Mouse (Mus musculus) brown adipose tissue, adult 24 weeks (tissue): ENCODE measurements around the gene Plekhg6. TPM values are rescaled to one million over a fixed set of nuclear protein-coding genes. Genes with fewer than 3 reads are reported as not detected.

ENCODE experiments used
- H3K27ac ChIP-seq: fragments of 200-500 bp; replicated peaks from 2 replicates; pipeline ENCODE4 v1.5.1; 2012; ENCODE audit warnings: low read depth, mild to moderate bottlenecking, low read length
- H3K4me1 ChIP-seq: fragments of 200-500 bp; 2 replicates; pipeline ENCODE4 v1.6.1; 2012; ENCODE audit warnings: low read length, mixed read lengths; ENCODE audit not compliant: control insufficient read depth, insufficient read depth, insufficient read length
- H3K4me3 ChIP-seq: fragments of 200-500 bp; 2 replicates; pipeline ENCODE4 v1.5.1; 2012; ENCODE audit warnings: low read depth, mild to moderate bottlenecking, low read length, moderate library complexity; ENCODE audit not compliant: insufficient read depth
- polyA plus RNA-seq: library from polyadenylated mRNA; stranded (reverse); fragments of >200 nt; gene quantifications from 2 replicates; pipeline ENCODE4 v1.2.4, GENCODE M21; 2012; ENCODE audit not compliant: missing spikeins, insufficient read depth, insufficient read length

The Plekhg6 gene
- polyA plus RNA-seq, 1 experiment = not detected

DNA sequence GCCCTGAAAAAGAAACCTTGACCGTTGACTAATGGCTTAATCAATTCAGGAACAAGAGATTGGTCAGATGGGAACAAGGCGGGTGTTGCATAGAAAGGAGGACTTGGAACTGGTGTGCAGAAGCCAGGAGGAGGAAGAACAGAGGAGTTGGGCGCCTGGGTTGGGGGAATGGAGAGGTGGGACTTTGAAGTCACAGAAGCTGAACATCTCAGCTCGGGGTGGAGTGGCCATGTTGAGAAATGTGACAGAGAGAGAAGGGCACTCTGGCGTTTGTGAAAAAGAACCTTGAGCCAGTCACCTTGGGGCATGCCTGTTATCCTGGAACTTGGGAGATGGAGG lies 28.6 kb downstream of the Plekhg6 start:
- H3K4me3 ChIP-seq = peak overlapping the region; percentile 78
- H3K27ac ChIP-seq = peak overlapping the region; percentile 87
- H3K4me1 ChIP-seq = peaks cover 56% of the 10 kb centered on the region

DNA sequence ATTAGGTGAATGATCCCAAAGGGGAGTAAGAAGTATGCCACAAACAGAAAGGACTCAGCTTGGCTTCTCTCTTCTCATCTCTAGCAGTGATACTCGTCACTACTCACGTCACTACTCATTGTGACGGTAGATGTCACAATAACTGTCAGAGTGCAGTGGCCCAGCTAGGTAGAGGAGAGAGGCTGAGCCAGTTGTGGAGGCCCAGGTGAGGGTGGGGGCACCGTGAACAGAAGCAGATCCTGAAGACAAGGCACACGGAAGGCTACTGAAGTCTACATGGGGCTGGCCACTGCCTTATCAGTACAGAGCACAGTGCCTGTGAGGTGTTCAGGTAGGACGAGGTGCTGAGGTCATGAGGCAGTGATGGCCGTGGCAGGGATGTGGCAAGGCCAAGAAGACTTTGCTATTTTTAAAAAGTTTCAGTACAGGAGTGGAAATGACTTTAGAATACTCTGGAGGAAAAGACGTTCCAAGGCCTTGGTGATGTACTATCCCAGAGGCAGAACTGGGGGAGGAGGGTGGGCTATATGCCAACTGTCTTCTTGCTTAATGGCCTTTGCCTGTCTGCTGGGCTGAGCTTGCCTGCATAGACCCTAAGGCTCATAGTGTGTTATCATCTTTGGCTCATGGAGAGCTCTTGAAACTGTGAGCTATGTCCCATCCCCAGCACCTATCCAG lies 29.1 kb downstream of the Plekhg6 start:
- H3K4me1 ChIP-seq = peaks cover 55% of the 10 kb centered on the region
- H3K4me3 ChIP-seq = peak overlapping the region; percentile 78
- H3K27ac ChIP-seq = peak overlapping the region; percentile 87

DNA sequence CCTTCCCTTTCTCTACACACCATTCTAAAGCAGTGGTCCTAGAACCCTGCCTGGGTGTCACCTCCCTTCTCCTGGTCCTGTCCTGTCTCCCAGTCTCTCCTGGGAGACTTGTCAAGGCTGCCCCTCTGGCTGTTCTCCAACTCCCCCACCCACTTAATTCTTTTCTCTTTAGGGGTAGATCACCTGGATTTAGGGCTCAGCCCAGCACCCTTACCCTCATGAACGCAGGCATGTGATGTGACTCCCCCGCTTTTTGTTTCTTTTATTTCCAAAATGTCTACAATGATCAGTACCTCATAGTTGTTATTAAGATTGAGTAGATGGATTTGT lies 29.6 kb downstream of the Plekhg6 start:
- Histone ChIP-seq H3K27ac (peak overlapping the region; percentile 87), H3K4me1 (peaks cover 51% of the 10 kb centered on the region), H3K4me3 (peak overlapping the region; percentile 78)

DNA sequence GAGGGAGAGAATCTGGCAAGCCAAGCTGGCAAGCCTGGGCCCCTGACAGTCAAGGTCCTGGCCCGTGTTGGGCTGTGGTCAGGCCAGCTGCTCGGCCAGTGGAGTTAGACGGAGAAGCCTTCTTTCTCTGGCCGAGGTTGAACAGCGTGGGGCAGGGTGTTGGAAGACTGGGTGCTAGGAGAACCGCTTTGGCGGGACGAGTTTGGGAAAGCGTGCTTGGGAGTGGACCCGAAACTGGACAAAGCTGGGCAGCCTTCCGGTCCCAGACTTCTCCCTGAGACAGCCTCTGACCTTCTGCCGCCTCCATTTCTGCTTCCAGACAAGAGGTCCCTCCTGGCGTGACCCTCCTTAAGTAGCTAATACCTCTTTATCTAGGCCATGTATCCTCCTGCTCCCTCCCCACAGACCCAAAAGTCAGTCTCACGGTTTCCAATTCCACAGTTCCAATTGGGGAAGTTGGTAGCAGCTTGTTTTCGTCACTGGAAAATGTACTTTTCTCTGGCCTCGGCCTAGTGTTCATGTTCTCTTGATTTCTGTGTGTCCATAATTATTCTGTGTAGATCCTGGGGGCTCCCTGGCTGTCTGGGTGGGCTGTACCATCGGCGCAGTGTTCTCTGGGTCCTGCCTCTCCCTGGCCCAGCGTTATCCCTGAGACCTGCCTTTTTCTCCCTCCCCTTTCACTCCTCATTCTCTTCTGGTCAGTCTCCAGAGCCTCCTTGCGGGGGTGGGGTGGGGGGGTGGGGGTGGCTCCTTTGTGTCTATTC lies 30.2 kb downstream of the Plekhg6 start:
- Histone ChIP-seq H3K4me1 (peaks cover 49% of the 10 kb centered on the region), H3K4me3 (peak overlapping the region; percentile 78), H3K27ac (peak overlapping the region; percentile 97)

DNA sequence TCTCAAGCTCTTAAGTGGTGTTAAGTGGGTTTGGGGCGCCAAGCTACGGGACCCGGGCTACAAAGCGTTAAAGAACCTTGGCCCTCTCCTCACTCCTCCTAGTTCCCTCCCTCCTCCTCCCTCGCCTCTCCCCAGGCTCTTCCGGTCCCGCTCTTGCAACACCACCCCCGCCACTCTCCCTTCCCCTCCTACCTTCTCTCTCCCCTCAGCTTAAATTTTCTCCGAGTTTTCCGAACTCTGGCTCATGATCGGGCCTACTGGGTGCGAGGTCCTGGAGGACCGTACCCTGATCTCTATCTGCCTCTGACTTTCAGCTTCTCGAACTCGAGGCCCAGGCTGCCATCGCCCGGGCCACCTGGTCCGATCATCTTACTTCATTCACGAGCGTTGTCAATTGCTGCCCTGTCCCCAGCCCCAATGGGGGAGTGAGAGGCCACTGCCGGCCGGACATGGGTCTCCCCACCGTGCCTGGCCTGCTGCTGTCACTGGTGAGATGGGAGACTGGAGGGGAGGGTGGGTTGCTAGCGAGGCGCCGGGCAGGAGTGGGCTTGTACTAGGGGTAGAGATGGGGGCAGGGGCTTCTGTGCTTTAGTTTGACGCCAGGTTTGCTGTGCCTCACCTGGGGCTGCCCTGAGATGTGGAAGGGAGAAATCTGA lies 30.9 kb downstream of the Plekhg6 start:
- peak overlapping the region; percentile 97 for H3K27ac ChIP-seq
- H3K4me1 ChIP-seq = peaks cover 44% of the 10 kb centered on the region
- H3K4me3 ChIP-seq = peak overlapping the region; percentile 78

DNA sequence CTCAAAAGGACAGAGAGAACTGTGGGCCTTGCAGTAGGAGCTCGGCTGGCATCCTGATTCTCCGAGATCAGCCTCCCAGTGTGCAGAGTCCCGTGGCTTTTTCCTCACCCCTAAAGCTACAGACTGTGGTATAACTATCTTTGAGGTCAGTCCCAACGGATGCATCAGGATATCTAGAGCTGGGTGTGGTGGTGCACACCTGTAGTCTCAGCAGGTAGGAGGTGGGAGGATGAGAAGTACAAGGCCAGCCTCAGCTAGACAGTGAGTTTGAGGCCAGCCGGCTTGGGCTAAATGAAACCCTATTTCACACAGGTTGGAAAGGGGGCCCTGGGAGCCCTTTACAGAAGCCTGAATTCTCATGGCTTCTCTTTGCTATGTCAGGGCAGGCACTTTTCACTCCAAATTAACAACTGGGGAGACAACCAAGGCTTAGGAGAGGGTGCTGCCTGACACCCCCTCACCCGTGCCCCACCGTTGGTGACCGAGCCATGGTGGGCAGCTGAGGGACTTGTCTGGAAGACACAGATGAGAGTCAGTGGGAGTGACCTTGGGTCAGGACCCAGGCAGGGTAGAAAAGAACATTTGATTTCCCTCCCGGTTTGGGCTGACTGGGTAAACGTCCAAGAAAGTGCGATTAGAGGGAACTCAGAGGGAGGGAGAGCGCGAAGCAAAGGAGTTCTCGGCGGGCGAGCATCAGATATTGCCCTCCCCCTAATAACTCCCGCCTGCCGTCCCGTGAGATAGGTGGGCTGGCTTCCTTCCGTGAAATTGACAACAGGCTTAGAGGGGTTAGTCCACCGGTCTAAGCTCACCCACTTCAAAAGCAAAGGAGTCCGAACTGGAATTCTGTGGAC lies 31.6 kb downstream of the Plekhg6 start, which contains the start of gene Tnfrsf1a:
Tnfrsf1a (plus strand) TSS at position 642 of the 854 bp plus-strand sequence.
- H3K4me1 ChIP-seq = peaks cover 44% of the 10 kb centered on the region
- peak within 1 kb of the TSS; percentile 97 for H3K27ac ChIP-seq
- H3K4me3 ChIP-seq = peak within 1 kb of the TSS; percentile 78

DNA sequence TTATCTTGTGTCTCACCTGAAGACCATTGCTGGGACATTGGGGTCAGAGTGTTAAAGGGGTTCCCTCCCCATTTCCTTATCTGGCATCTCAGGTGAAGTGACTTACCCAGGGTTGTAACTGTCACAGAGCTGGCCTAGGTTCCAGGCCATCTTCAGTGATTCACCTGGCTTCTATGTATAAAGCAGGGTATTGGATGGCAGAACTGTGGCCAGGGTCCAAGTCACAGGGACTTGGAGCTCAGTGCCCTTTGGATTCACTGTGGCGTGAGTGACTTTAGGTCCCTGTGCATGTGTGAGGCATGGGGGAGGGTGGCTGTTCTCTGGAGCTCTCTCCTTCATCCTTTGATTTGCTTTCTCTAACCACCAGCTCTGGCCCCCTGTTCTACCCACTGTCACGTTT lies 34.6 kb downstream of the Plekhg6 start:
- Histone ChIP-seq H3K4me1 (peaks cover 32% of the 10 kb centered on the region), H3K27ac (no peak overlapping the region), H3K4me3 (no peak overlapping the region)

DNA sequence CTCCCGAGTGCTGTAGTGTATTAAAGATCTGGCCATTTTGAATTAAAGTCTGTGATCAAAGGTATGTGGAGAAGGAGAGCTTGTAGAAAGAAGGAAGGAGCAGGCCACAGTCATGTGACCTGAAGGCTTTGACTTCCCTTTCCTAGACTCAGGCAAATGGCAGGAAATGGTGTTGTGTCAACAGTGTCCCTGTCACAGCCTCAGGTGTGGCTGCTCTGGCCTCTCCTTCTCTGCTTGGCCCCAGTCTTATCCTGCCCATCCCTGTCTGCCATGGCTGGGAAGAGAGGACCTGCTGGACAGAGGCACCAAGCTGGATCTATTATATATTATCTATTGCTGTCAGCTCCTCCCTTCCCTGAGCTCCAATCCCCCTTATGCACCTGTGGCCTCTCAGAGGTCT lies 35.0 kb downstream of the Plekhg6 start:
- H3K4me1 ChIP-seq = peaks cover 35% of the 10 kb centered on the region
- no peak overlapping the region for H3K4me3 ChIP-seq
- H3K27ac ChIP-seq = no peak overlapping the region

DNA sequence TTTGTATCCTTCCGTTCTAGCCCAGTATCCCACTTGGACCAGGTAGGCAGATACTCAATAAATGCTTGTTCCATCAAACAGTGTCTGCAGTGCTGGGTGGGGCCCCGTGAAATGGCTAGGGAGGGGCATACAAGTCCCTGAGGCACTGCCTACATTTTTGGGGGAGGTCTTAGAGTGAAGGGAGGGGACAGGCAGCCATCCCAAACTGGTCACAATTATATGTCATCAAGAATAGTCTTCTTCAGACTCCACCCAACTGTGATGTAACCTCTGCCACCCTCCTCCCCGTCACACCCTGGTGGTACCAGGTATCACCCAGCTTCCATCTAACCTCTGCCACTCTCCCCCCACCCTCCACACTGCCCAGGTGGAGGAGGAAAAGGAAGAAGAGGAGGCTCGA lies 35.7 kb downstream of the Plekhg6 start:
- H3K27ac ChIP-seq = no peak overlapping the region
- H3K4me3 ChIP-seq = no peak overlapping the region
- H3K4me1 ChIP-seq = peaks cover 38% of the 10 kb centered on the region

DNA sequence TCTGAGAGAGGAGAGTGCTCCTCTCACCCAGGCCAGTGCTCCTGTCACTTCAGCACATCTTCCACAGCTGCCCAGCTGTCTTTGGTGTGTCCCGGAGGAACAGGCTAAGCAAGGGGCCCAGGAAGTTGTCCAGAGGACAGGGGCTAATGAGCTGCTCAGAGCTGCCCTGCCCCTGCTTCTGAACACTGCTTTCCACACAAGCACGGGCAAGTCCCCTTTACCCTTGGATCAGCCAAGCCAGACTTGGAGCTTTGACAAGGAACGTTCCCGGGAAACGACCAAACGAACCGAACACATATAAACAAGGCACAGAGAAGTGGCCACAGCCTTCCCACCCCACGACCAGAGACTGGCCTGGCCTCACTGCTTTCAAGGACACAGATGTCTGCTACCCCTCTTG lies 36.5 kb downstream of the Plekhg6 start:
- peaks cover 38% of the 10 kb centered on the region for H3K4me1 ChIP-seq
- no peak overlapping the region for H3K4me3 ChIP-seq
- H3K27ac ChIP-seq = no peak overlapping the region

DNA sequence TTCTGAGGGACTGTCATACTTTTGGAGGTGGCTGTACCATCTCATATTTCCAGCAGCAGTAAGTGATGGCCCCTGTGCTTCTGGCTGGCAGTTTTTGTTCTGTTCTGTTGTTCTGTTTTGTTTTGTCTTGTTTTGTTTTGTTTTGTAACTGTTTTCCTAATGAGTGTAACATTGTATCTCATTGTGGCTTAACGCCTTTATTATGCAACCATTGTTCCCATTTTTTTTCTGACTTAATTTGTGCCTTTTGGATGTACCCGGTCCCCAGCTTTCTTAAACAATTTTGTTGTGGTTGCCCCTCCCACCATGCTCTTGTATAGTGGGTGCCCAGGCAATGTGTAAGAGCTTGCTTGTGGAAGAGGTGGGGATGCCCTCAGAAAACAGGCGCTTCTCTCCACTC lies 38.4 kb downstream of the Plekhg6 start:
- H3K27ac ChIP-seq = peak overlapping the region; percentile 39; the same call in 1 of the 2 replicates

DNA sequence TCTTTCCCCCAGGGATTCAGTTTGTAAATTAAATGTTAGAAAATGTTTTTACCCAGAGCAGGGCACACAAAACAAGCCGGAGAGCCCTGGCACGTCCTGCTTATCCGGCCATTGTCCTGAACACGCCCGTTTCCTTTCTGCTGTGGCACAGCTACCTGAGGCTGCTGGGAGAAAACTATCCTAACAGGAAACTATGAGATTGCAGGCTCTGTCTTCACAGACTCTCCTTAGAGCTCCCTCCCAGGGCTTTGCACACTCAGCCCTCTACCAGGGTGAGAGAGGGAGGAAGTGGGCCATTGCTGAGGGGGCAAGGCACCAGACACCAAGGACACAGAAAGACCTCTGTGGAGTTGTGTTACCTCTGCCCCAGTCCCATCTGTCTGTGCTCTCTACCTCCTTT lies 40.3 kb downstream of the Plekhg6 start:
- Histone ChIP-seq H3K4me1 (peaks cover 32% of the 10 kb centered on the region), H3K27ac (peak overlapping the region; percentile 72), H3K4me3 (no peak overlapping the region)

More for the DNA sequence above, 38.4 kb downstream of the Plekhg6 start:
- H3K4me3 ChIP-seq = no peak overlapping the region
- H3K4me1 ChIP-seq = peaks cover 35% of the 10 kb centered on the region

DNA sequence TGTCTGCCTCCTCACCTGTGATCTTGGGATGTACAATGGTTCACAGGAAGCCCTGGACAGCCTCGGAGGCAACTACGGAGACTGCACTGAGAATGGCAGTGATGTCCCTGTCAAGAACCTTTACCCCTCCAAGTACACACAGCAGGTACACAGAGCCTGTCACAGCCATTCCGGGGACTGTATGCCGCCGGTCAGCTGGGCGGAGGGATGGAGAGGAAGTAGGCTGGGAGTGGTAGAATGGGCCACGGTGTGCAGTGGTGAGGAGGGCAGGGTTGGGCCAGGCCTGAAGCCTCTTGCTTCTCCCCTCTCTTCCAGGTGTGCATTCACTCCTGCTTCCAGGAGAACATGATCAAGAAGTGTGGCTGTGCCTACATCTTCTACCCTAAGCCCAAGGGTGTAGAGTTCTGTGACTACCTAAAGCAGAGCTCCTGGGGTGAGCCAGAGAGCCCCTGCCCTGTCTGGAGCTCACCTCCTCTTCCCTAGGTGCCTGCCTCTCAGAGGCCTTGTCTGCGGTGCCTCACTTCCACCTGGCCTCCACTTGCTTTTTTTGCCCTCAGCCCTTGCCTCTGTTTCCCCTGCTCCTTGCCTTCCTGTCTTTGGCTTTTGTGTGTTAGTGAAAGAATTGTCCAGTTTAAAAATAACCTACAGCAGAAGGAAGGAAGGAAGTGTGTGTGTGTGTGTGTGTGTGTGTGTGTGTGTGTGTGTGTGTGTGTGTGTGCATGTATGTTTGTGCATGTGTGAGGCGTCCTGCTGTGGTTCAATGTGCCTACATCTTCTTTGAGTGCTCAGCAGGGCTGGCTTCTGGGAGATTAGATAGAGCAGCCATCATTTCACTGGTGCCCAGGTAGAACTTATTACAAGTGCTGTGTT lies 41.6 kb downstream of the Plekhg6 start:
- Histone ChIP-seq H3K4me1 (peaks cover 28% of the 10 kb centered on the region), H3K27ac (peak overlapping the region; percentile 59), H3K4me3 (no peak overlapping the region)

DNA sequence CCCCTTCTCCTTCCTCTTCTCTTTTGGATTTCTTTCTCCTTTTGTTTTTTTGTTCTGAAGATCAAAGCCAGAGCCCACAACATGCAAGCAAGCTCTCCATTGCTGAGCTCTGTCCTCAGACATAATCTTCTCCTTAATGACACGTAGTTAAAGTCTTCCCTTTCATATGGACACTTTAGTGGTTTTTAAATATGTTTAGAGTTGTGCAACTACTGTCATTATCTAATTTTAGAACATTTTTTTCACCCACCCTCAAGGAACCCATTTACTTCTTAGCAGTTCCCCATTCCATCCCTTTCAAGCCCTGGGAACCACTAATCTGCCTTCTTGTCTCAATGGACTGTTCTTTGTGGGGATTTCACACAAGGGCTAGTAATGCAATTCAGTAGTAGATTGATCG lies 46.2 kb downstream of the Plekhg6 start:
- no peak overlapping the region for H3K4me3 ChIP-seq
- peaks cover 9% of the 10 kb centered on the region for H3K4me1 ChIP-seq
- no peak overlapping the region for H3K27ac ChIP-seq
